Mouse (Mus musculus) testis, postnatal 14 days (tissue): ENCODE measurements at regions not wholly inside any gene's neighbourhood (a gene's known extent, or its start where the extent isn't known, plus 50 kb on each side); places are given as distances from the start of the nearest gene placed in this dataset.

Experiments used
- DNase-seq: peaks from one replicate; pipeline ENCODE4 v3.0.0; 2021; ENCODE audit warnings: low spot score

DNA sequence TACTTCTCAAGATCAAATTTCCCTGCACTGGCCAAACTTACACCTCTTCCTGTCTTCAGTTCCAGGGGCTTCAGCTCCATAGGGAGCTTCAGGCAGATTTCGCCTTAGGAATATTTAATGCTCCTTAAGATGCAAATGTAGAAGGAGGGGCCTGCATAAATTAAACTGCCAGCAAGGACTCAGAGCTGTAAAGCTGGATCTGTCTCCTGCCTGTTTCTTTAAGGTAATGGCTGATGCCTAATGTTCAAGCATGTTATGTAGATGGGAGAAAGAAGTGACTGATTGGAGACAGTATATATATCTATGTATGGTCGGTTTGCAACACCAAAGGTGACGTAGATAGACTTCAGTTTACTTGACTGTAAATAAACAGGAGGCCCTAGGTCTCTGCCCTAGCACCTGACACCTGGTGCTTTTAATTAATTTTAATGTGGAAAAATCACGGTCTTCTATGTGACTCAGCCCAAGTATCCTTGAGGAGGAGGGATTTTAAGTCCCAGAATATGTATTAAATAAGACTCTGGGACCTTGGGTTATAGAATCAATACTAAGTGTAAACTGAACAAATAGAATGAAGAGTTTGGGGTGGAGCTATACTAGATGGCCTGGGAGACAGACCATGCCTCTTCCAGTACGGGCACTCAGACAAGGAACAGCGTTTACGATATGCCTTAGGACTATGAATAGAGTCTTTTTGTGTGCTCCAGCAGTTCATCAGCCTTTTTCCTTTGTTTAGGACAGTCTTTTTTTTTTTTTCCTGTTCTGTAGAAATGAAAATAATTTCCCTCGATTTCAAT is 651.7 kb upstream of the Lmcd1 start:
- DNase-seq, result no peak

DNA sequence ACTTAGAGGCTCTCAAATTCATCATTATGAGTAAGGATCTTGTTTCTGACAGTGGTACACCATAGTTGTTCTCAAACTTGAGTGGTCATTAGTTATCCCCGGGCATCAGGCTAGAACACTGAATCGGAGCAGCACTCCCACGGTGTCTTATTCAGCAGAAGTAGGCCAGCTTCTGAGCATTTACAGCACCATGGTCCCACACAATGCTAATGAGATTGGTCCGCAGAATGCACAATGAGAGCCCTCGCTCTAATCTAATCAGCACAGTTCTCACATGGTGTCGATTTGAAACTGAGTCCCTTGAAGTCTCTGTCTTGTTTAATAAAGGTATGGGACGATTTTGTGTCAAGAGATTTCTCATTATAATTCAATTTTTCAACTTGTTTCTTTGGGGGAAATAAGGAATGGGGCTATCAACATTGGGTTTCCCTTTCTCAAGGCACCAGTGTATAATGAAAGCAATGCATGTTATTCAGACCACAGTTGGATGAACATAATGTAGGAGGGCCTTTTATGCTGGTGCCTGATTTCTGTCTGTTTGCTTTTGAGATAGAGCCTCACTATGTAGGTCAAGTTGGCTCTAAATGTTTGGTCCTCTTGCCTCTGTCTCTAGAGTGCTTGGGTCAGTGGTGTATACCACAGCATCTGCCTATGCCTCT is 650.9 kb upstream of the Lmcd1 start:
- DNase-seq, result no peak

DNA sequence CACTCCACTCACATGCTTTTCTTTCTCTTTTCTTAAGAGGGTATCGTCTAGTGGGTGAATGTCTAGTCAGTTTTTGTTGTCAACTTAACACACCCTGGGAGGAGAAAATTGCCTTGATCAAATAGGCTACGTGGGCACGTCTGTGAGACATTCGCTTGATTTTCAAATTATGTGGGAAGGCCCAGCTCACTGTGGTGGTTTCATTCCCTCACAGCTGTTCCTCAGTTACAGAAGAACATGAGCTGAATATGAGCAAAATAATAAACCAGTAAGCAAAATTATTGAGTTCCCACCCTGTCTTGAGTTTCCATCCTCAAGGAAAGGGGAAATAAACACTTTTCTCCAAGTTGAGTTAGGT is 650.4 kb upstream of the Lmcd1 start:
- DNase-seq, result no peak

DNA sequence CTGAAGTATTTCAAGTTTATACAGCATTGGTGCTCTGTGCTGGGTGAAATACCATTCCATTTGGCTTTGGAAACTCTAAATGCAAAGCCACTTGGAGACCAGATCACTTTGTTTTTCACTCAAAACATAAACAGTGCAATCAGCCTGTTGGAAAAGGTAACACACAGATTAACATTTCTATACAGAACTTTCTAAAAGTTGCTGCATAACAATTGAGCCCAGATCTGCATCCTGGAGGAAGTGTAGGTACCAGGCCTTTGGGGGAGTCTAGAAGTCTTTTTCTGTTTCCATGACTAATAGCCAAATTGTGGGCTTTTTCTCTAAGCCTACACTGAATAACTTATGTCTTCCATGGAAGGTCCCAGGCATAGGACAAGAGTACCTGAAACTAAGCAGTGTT is 648.1 kb upstream of the Lmcd1 start:
- DNase-seq, result no peak

DNA sequence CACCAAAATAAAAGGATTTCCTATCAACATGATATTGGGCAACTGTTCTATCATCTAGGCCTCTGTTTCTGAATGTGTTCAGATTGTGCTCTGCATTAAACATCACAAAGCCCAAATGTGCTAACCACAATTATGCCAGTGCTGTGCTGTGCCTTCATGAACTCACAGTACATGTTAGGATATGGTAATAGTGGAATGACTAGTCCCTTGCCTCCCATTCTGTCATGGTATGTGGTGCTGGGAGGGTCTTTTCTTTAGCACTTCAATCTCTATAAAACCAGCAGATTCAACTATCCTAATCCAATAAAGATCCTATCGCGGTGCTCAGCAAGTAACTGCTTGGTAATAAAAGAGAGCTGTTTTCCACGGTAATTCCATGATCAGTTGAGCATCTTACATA is 620.8 kb upstream of the Lmcd1 start:
- DNase-seq, result no peak

DNA sequence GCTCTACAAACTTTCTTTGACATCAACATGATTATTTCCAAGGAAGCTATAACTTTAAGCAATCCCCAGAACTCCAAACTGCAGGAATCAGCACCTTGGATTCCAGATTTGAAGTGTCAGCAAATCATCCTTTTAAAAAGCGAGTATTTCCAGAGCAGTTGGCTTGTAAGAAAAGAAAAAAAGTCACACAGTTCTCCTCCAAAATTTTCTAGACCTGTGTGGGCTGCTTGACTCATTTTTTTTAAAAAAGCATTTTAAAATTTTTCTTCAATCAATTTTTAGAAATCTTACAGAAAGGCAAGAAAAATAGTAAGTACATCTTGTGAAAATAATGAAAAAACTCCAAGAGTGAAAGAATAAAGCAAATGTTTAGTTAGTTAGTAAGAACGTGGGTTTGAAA is 613.6 kb upstream of the Lmcd1 start:
- no peak for DNase-seq

DNA sequence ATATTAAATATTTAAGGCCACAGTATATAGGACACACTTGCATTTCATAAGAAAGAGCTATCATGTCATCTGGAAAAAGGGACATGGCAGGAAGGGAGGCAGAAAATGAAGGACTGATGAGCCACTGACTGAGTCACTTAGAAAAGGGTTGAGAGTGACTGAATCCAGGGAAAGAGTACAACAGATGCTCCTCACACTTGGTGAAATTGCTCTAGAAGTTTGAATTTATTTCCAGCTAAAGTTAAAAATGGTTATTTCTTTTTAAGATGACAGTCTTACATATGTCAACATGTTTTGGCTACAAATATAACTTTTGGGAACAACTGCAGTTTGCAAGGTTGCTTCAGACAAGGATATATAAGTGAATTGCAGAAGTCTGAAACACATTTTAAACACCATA is 609.0 kb upstream of the Lmcd1 start:
- no peak for DNase-seq

DNA sequence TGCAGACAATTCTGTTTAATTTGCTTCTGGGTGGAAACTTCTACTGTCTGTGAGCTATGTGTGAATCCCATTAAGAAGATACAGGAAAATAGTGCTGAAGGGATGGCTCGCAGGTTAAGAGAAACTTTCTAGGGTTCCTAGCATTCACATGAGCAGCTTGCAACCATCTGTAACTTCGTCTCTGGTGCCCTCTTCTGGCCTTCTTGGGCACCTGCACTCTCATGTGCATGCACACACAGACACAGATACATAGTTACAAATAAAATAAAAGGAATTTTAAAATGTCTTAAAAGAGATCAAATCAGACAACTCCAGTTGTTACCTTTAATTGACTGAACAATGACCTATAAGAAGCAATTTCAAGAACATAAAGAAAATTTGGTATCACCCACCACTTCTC is 588.6 kb upstream of the Lmcd1 start:
- DNase-seq, result no peak

DNA sequence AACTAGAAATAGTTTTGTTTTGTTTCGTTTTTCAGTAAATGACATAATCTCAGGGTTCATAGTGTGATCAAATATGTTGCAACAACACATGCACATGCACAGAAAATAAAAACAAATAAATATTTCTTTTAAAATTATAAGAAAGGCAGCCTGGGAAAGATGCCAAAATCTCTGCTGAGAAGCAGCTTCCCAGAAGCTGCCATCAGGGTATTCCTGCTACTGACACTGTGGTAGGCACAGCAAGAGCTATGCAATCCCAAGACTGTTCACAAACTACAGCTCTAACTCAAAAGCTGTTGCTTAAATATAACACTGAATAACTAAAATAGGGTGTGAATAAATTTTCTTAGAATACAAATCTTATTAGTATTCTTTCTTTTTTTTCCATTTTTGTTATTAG is 570.7 kb upstream of the Lmcd1 start:
- no peak for DNase-seq

DNA sequence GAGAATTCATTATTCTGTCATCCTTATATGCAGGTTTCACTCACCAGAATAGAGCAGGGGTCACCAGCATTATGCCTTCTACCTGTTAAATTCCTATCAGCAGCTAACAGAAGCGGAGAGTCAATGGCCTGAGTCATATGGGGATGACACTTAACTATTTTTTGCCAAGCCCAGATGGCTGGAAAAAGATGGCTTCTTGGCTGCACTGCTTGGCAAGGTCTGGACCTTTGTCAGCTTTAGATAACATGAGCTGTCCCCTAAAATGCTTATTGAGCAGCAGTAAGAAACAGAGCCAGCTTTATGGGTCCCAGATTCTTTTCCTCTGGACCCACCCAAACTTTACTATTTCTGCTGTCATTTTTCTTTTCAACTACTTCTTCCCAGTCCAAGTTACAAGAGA is 565.3 kb upstream of the Lmcd1 start:
- DNase-seq, result no peak

DNA sequence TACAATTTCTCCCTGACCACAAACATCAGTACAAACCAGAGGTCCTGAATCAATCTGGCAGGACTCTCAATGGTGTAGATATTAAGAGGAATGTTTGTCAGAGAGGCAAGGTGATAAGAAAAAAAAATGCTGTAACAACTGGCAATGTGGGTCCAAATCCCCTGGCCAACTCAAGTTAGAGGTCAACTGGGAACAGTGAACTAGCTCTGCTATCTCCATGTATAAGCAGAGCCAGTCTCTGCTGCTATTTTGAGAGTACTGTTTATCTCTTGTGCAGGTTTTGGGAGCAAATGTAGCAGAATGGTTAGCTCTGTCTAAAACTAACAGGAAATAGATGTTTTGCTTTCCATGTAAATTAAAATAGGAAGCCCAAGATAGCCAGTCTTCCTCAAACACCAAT is 547.6 kb upstream of the Lmcd1 start:
- no peak for DNase-seq

DNA sequence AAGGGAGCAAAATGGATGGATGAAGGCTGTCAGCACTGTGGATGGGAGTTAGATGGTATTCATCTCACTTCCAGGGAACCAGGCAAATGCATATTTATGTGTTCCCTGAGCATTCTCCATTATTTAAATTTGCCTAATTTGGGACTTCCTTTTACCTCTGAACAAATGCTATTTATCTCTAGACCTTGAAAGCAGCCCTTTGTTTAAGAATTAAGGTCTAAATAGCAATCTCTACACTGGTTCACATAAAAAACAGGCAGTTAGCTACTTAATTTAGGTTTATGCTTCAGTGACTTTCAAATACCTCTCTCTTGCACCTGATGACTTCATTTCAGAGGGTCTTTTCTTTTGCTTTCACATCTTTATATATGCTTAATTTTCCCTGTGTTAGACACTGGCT is 543.2 kb upstream of the Lmcd1 start:
- no peak for DNase-seq

DNA sequence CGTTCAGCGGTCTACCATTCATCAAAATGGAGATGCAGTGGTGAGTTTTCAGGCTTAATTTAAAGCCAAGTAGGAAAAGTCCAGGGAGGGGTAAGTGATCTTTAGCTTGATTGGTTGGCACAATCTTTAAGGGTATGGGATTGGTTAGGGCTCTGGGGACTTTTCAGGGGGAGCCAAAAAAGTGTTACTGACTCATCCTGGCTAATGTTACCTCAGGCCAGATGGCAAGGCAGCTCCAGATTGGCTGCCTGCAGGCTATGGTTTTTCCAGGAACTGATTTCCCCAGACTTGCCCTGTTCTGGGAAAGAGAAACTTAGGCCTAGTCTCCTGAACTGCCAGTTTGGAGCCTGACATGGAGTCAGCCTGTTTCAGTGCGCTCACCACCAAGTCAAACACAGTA is 539.6 kb upstream of the Lmcd1 start:
- DNase-seq, result no peak

DNA sequence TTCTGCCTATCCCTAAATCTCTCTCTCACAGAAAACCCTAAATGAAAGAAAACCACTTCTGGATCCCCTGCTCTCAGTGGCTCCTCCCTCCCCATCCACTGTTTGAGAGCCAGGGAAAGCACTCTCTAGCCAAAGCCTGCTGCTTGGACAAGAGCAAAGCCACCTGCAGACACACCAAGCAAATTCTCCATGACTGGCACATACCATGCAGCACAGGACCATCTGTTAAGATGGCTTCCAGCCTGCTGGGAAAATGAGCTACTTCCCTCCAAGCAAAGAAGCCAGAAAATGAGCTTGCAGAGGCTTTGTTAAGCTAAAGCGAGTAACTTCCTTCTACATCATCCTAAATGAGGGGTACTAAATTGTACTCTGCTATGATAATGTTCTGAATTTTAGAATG is 534.6 kb upstream of the Lmcd1 start:
- DNase-seq, result no peak

DNA sequence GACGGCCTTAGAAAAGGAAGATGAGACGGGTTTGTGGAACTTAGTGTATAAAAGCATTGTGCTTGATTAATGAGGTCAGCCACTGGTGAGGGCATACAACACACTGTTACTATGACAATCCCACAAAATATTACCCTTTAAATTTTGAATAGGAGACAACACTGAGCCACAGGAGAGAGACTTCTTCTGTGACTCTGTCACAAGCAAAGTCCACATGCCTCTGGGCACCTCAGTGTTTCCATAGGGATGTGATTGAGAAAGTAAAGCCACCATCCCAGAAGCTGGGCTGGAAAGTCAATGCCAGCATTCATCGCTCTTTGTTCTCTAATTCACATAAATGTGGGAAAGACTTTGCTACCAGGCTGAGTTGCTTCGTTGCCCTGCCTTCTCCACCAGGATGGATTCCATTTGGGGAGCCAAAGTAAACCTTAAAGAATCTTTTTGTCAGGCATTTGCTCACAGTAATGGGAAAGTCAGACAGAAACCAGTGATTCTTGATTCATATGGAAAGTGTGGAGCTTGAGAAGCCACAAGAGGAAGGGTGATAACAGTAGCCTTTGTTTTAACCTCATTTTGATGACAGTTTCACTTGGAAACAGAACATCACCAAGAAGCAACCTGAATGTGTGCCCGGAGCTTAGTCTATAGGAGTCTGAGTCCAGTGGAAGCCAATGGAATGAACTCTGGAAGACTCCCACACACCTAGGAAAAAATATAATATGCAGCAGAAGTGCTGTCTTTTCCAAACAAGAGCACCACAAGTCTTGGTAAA is 491.7 kb upstream of the Lmcd1 start:
- DNase-seq, result no peak

DNA sequence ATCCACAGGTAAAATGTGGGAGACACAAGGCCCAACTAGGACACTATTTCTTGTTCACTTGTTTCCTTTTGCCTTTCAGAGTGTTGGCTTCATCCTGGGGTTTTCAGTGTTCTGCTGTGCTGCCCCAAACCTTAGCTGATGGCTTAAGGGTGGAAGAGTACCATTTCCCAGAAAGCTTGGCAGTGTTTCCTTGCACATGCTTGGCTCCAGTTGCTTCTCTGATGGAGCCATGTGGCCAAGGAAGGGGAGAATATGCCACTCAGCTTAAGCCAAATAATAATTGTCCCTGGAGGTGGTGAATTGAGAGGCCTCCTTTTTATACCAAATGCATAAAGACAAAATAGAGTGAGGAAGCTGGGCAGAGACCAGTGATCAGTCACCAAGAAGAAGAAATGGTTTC is 464.9 kb upstream of the Lmcd1 start:
- DNase-seq, result no peak

DNA sequence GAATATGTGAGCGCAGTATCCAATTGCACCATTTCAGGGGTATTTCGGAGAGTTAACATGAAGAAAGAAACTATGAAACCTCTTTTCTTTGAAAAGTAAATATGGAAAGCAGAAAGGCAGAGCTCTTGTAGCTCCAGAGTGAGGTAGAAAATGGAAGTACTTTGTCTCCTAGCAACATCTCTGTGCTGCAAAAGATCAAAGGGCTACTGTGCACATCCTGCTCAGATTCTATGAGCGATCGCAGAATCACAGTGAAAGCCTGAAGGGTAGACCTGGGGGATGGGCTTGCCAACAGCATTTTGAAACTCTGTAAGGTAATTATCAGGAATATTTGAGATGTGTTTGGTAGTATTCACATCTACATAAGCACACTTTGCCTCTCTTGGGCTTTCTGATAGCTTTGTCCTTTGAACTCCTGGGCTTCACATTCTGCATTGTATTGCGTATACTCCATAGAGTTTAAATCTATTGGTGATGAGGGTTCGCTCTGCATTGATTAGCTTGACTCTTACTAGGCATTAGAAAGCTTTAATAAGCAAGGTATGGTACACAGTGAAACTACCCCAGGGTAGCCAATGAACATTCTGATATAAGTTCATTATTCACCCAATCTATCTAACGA is 459.5 kb upstream of the Lmcd1 start:
- DNase-seq, result no peak

DNA sequence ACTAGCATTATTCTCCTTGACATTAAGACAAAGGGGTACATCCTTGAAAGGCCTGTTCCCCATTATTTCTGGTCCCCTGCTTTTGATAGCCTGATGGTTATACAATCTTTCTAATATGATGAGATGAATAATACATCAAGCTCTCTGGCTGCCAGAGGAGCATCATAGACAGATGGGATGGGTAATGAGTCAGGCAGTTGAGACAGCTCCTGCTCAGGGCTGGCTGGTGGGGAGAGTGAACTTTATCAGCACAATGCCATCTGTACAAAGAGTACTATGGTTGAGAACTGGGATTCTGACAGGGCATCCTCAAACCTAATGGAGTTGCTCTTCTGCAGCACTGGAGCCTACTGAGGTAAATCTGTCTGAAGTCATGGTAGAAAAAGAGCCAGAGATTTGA is 458.4 kb upstream of the Lmcd1 start:
- DNase-seq, result no peak

DNA sequence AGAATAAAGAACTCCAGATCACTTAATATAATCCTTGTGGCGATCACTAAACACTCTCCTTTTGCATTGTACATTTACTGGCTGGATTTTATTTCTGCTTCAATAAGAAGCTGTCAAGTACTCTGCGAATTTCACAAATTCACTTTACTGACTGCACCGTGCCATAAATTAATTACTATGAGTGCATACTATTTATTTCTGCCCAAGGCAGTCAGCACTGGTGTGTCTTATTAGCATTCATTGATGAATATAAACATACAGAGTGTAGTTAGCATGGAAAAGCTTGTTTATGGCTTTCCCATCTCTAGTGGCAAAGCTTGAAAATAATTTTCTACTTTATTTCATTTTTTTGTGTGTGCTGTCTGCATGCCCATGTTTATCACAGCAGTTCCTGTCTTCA is 453.3 kb upstream of the Lmcd1 start:
- DNase-seq, result no peak

DNA sequence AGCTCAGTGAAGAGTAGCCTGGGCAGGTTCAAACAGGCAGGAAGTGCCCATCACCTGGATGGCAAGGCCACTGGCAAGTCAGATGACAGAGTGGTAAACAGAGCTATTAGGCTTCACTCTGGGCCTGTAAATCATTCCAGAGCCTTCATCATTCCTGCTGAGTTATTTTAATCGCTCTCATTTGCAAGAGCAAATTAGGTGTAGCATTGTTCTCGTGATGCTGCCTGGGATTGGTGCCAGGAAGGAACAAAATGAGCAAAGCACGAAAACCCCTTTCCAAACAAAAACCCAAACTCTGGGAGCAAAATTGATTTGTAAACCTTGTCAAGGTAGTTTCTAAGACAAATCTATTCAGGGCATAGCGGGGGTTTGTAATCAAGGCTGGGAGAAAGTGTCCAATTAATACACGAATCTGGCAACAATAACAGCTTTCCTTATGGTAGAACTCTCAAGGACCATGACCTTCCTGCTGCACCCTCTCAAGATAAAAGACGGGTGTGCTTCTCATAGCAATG is 429.2 kb upstream of the Lmcd1 start:
- no peak for DNase-seq

DNA sequence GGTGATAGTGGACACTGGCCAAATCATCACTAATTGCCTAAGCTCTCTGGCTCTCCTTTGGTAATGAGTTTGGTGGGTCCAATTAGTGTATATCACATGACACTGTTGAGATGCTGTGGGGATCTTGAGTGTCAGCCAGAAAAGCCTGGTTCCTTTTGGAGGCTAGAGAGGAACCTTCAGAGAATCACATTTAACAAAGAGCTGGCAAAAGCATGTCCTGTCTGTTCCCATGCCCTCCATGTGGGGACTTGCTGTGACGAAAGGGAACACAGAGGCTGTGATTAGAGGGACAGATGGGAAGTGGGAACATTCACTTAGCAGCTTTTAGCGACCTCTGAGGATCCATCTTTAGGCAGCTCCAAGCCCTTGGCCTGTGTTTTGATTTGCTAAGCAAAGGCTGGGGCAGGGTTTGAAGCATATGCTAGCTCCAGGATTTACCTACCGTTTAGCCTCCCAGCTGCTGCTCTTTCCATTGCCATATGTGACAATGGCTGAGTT is 407.4 kb upstream of the Lmcd1 start:
- DNase-seq, result no peak

DNA sequence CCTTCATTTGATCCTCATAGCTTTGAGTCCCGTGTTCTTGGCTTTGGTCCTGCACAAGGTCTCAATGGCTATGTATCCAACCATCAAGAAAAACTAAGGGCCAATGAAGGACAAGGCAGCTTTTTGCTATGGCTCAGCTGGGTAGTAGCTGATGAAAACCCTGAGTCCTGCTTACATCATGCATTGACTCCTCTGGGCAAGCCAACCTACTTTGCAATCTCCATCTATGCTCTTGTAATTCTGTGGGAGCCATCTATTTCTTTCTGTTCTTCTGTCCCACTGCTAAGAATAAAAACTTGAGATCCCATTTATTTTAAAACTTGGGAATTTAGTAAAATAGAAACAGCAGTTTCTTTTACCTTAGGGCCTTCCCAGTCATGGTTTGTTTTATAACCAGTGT is 391.0 kb upstream of the Lmcd1 start:
- DNase-seq, result no peak

DNA sequence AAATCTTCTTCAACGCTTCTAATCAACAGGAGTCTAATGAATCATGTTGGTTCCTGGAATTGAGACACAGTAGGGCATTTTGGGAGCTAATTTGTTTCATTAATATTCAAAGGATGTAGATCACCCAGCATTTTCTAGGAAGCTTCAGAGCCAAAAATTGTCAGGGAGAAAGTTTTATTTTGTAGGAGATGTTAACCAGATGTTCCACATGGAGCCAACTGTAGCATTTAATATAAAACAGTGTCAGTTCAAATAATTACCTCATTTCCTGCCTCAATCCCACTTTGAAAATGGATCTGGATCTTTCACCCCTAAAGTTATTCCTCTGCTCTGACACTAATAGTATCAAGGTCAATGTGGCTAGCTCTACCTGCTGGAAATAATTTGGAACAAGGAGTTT is 389.6 kb upstream of the Lmcd1 start:
- no peak for DNase-seq
